Mouse (Mus musculus): Measurements from ENCODE around the gene Ppid. TPM values are rescaled to one million over a fixed set of nuclear protein-coding genes. Genes with fewer than 3 reads are reported as not detected.
"Not testable (repeated sequence)": the region's sequence is repeated elsewhere in the genome, so short reads cannot be mapped to it uniquely, and the experiment has no call there.

Gene Ppid
- polyA plus RNA-seq, 1 experiment from 2014 or later = 151 TPM

GRCm38 (mm10) chr3:79569351-79569681 lies 21.8 kb upstream of the Ppid start:
- H3K4me1 ChIP-seq (replicated peaks; ENCODE audit: control insufficient read depth, insufficient read depth, low read length) = no peaks in the 10 kb centered on the region; the same call in 1 of the 2 replicates
- H3K9ac ChIP-seq = no peak overlapping the region
- H3K27me3 ChIP-seq (ENCODE audit: control insufficient read depth, insufficient read depth, low read length) = no peaks in the 10 kb centered on the region
- H3K27ac ChIP-seq = no peak overlapping the region
- no peak for DNase-seq (ENCODE audit: low spot score)
- WGBS = 89% methylated on average over 3 of the region's 3 CpGs
- no peak overlapping the region for H3K4me3 ChIP-seq (replicated peaks; ENCODE audit: low read length)
- no peaks in the 10 kb centered on the region for H3K9me3 ChIP-seq (ENCODE audit: control insufficient read depth, low read length)
- ATAC-seq (ENCODE audit: low FRiP score) = no peak
- H3K4me2 ChIP-seq (replicated peaks) = no peak overlapping the region
- H3K36me3 ChIP-seq (replicated peaks; ENCODE audit: control insufficient read depth, insufficient read depth) = no peaks in the 10 kb centered on the region

- H3K9me3 ChIP-seq (ENCODE audit: control insufficient read depth, low read length) = no peaks in the 10 kb centered on the region
- no peak overlapping the region for H3K4me2 ChIP-seq (replicated peaks)
- ATAC-seq (ENCODE audit: low FRiP score) (no peak), DNase-seq (ENCODE audit: low spot score) (no peak)
- H3K36me3 ChIP-seq (replicated peaks; ENCODE audit: control insufficient read depth, insufficient read depth) = no peaks in the 10 kb centered on the region
- no peaks in the 10 kb centered on the region for H3K27me3 ChIP-seq (ENCODE audit: control insufficient read depth, insufficient read depth, low read length)
- no peak overlapping the region for H3K4me3 ChIP-seq (replicated peaks; ENCODE audit: low read length)
- H3K4me1 ChIP-seq (replicated peaks; ENCODE audit: control insufficient read depth, insufficient read depth, low read length) = no peaks in the 10 kb centered on the region; the same call in 1 of the 2 replicates
- H3K9ac ChIP-seq = no peak overlapping the region
- no peak overlapping the region for H3K27ac ChIP-seq
- WGBS = 79% methylated on average over 3 of the region's 3 CpGs
Observed at GRCm38 (mm10) chr3:79572399-79572798, 18.7 kb upstream of the Ppid start.

GRCm38 (mm10) chr3:79573376-79573775 lies 17.8 kb upstream of the Ppid start:
- H3K36me3 ChIP-seq (replicated peaks; ENCODE audit: control insufficient read depth, insufficient read depth); H3K4me2 ChIP-seq (replicated peaks); DNase-seq (ENCODE audit: low spot score); H3K9ac ChIP-seq; H3K9me3 ChIP-seq (ENCODE audit: control insufficient read depth, low read length); H3K4me3 ChIP-seq (replicated peaks; ENCODE audit: low read length); H3K4me1 ChIP-seq (replicated peaks; ENCODE audit: control insufficient read depth, insufficient read depth, low read length); H3K27ac ChIP-seq; ATAC-seq (ENCODE audit: low FRiP score); H3K27me3 ChIP-seq (ENCODE audit: control insufficient read depth, insufficient read depth, low read length): not testable (repeated sequence)
- WGBS = 88% methylated on average over 4 of the region's 5 CpGs

- no peak overlapping the region for H3K27ac ChIP-seq
- H3K4me1 ChIP-seq (replicated peaks; ENCODE audit: control insufficient read depth, insufficient read depth, low read length) = no peaks in the 10 kb centered on the region; the same call in 1 of the 2 replicates
- no peak for DNase-seq (ENCODE audit: low spot score)
- no peak for ATAC-seq (ENCODE audit: low FRiP score)
- WGBS = 65% methylated on average over 3 of the region's 3 CpGs
- no peak overlapping the region for H3K4me2 ChIP-seq (replicated peaks)
- no peaks in the 10 kb centered on the region for H3K36me3 ChIP-seq (replicated peaks; ENCODE audit: control insufficient read depth, insufficient read depth)
- H3K9me3 ChIP-seq (ENCODE audit: control insufficient read depth, low read length) = no peaks in the 10 kb centered on the region
- no peak overlapping the region for H3K9ac ChIP-seq
- H3K4me3 ChIP-seq (replicated peaks; ENCODE audit: low read length) = no peak overlapping the region
- H3K27me3 ChIP-seq (ENCODE audit: control insufficient read depth, insufficient read depth, low read length) = no peaks in the 10 kb centered on the region
Observed at GRCm38 (mm10) chr3:79574336-79574735, 16.8 kb upstream of the Ppid start.

- 0 out of 2 replicates have a peak overlapping the region, but pooled peaks have one; percentile 3 for H3K4me2 ChIP-seq (replicated peaks)
Observed at GRCm38 (mm10) chr3:79575576-79576467, 15.3 kb upstream of the Ppid start.

GRCm38 (mm10) chr3:79576468-79576816 lies 14.7 kb upstream of the Ppid start:
- no peaks in the 10 kb centered on the region; the same call in 1 of the 2 replicates for H3K4me1 ChIP-seq (replicated peaks; ENCODE audit: control insufficient read depth, insufficient read depth, low read length)
- WGBS = 14% methylated on average over 3 of the region's 3 CpGs
- H3K4me3 ChIP-seq (replicated peaks; ENCODE audit: low read length) = no peak overlapping the region
- no peaks in the 10 kb centered on the region for H3K9me3 ChIP-seq (ENCODE audit: control insufficient read depth, low read length)
- DNase-seq (ENCODE audit: low spot score) (no peak), ATAC-seq (ENCODE audit: low FRiP score) (no peak)
- H3K36me3 ChIP-seq (replicated peaks; ENCODE audit: control insufficient read depth, insufficient read depth) = no peaks in the 10 kb centered on the region
- H3K27ac ChIP-seq = 0 out of 2 replicates have a peak overlapping the region, but pooled peaks have one; percentile 3
- no peaks in the 10 kb centered on the region for H3K27me3 ChIP-seq (ENCODE audit: control insufficient read depth, insufficient read depth, low read length)
- 0 out of 2 replicates have a peak overlapping the region, but pooled peaks have one; percentile 3 for H3K4me2 ChIP-seq (replicated peaks)
- no peak overlapping the region for H3K9ac ChIP-seq

More at GRCm38 (mm10) chr3:79575576-79576467, 15.3 kb upstream of the Ppid start:
- no peak overlapping the region for H3K9ac ChIP-seq
- peak; percentile 36 for DNase-seq (ENCODE audit: low spot score)
- H3K9me3 ChIP-seq (ENCODE audit: control insufficient read depth, low read length) = no peaks in the 10 kb centered on the region
- H3K4me1 ChIP-seq (replicated peaks; ENCODE audit: control insufficient read depth, insufficient read depth, low read length) = no peaks in the 10 kb centered on the region; the same call in 1 of the 2 replicates
- no peaks in the 10 kb centered on the region for H3K36me3 ChIP-seq (replicated peaks; ENCODE audit: control insufficient read depth, insufficient read depth)
- peak overlapping the region; percentile 38; the same call in 1 of the 2 replicates for H3K27ac ChIP-seq
- H3K4me3 ChIP-seq (replicated peaks; ENCODE audit: low read length) = no peak overlapping the region
- H3K27me3 ChIP-seq (ENCODE audit: control insufficient read depth, insufficient read depth, low read length) = no peaks in the 10 kb centered on the region
- peak; percentile 74; the same call in 1 of the 2 replicates for ATAC-seq (ENCODE audit: low FRiP score)
- 29% methylated on average over 10 of the region's 10 CpGs for WGBS

GRCm38 (mm10) chr3:79576865-79577264 lies 14.3 kb upstream of the Ppid start:
- 28% methylated on average over 5 of the region's 5 CpGs for WGBS
- H3K4me1 ChIP-seq (replicated peaks; ENCODE audit: control insufficient read depth, insufficient read depth, low read length) = no peaks in the 10 kb centered on the region; the same call in 1 of the 2 replicates
- H3K4me3 ChIP-seq (replicated peaks; ENCODE audit: low read length) = no peak overlapping the region
- no peaks in the 10 kb centered on the region for H3K36me3 ChIP-seq (replicated peaks; ENCODE audit: control insufficient read depth, insufficient read depth)
- H3K9ac ChIP-seq = no peak overlapping the region
- no peak for DNase-seq (ENCODE audit: low spot score)
- H3K27me3 ChIP-seq (ENCODE audit: control insufficient read depth, insufficient read depth, low read length) = no peaks in the 10 kb centered on the region
- no peak overlapping the region for H3K4me2 ChIP-seq (replicated peaks)
- 0 out of 2 replicates have a peak overlapping the region, but pooled peaks have one; percentile 3 for H3K27ac ChIP-seq
- no peaks in the 10 kb centered on the region for H3K9me3 ChIP-seq (ENCODE audit: control insufficient read depth, low read length)
- no peak for ATAC-seq (ENCODE audit: low FRiP score)

- H3K27me3 ChIP-seq (ENCODE audit: control insufficient read depth, insufficient read depth, low read length) = no peaks in the 10 kb centered on the region
- H3K36me3 ChIP-seq (replicated peaks; ENCODE audit: control insufficient read depth, insufficient read depth) = no peaks in the 10 kb centered on the region
- WGBS = 89% methylated on average over 6 of the region's 6 CpGs
- H3K9ac ChIP-seq = no peak overlapping the region
- no peaks in the 10 kb centered on the region; the same call in 1 of the 2 replicates for H3K4me1 ChIP-seq (replicated peaks; ENCODE audit: control insufficient read depth, insufficient read depth, low read length)
- ATAC-seq (ENCODE audit: low FRiP score) (no peak), DNase-seq (ENCODE audit: low spot score) (no peak)
- H3K4me2 ChIP-seq (replicated peaks) = no peak overlapping the region
- no peak overlapping the region for H3K4me3 ChIP-seq (replicated peaks; ENCODE audit: low read length)
- H3K9me3 ChIP-seq (ENCODE audit: control insufficient read depth, low read length) = no peaks in the 10 kb centered on the region
- no peak overlapping the region for H3K27ac ChIP-seq
Observed at GRCm38 (mm10) chr3:79577606-79578005, 13.5 kb upstream of the Ppid start.

GRCm38 (mm10) chr3:79578164-79578563 lies 13.0 kb upstream of the Ppid start:
- DNase-seq (ENCODE audit: low spot score) = no peak
- Histone ChIP-seq H3K27me3 (ENCODE audit: control insufficient read depth, insufficient read depth, low read length) (no peaks in the 10 kb centered on the region), H3K9ac (no peak overlapping the region), H3K4me2 (replicated peaks) (no peak overlapping the region), H3K36me3 (replicated peaks; ENCODE audit: control insufficient read depth, insufficient read depth) (no peaks in the 10 kb centered on the region), H3K9me3 (ENCODE audit: control insufficient read depth, low read length) (no peaks in the 10 kb centered on the region), H3K27ac (no peak overlapping the region), H3K4me3 (replicated peaks; ENCODE audit: low read length) (no peak overlapping the region), H3K4me1 (replicated peaks; ENCODE audit: control insufficient read depth, insufficient read depth, low read length) (no peaks in the 10 kb centered on the region; the same call in 1 of the 2 replicates)
- 77% methylated on average over 6 of the region's 6 CpGs for WGBS
- ATAC-seq (ENCODE audit: low FRiP score) = no peak
